Mouse (Mus musculus) hindbrain, embryonic 16.5 days (tissue): ENCODE measurements at regions not wholly inside any gene's neighbourhood (a gene's known extent, or its start where the extent isn't known, plus 50 kb on each side); places are given as distances from the start of the nearest gene placed in this dataset.

ENCODE experiments used
- ATAC-seq: fragments of 200-750 bp; cut with Nextera tagmentation; 2 replicates; pipeline ENCODE4 v1.8.0; 2017; ENCODE audit warnings: moderate TSS enrichment, moderate library complexity
- H3K27ac ChIP-seq: fragments of 300-500 bp; sonication (generic); 2 replicates; pipeline ENCODE4 v1.5.1; 2014; ENCODE audit warnings: low read depth, mild to moderate bottlenecking, control low read depth, low read length, moderate library complexity
- H3K27me3 ChIP-seq: fragments of 300-500 bp; sonication (generic); replicated peaks from 2 replicates; pipeline ENCODE4 v1.6.1; 2014; ENCODE audit warnings: low read length; ENCODE audit not compliant: control insufficient read depth, insufficient read depth
- H3K36me3 ChIP-seq: fragments of 300-500 bp; sonication (generic); 2 replicates; pipeline ENCODE4 v1.6.1; 2014; ENCODE audit warnings: mild to moderate bottlenecking, low read length, moderate library complexity, mixed read lengths; ENCODE audit not compliant: control insufficient read depth, insufficient read depth
- H3K4me1 ChIP-seq: fragments of 300-500 bp; sonication (generic); 2 replicates; pipeline ENCODE4 v1.6.1; 2014; ENCODE audit warnings: low read depth, low read length; ENCODE audit not compliant: control insufficient read depth, insufficient read depth
- H3K4me2 ChIP-seq: fragments of 300-500 bp; sonication (generic); 2 replicates; pipeline ENCODE4 v1.6.1; 2014; ENCODE audit warnings: mild to moderate bottlenecking, low read length, control low read depth, moderate library complexity
- H3K4me3 ChIP-seq: fragments of 300-500 bp; sonication (generic); 2 replicates; pipeline ENCODE4 v1.5.1; 2014; ENCODE audit warnings: mild to moderate bottlenecking, low read length, control low read depth, moderate library complexity
- H3K9ac ChIP-seq: fragments of 300-500 bp; sonication (generic); 2 replicates; pipeline ENCODE4 v1.6.1; 2014; ENCODE audit warnings: low read depth, mild to moderate bottlenecking, control low read depth, low read length, moderate library complexity
- H3K9me3 ChIP-seq: fragments of 300-500 bp; sonication (generic); 2 replicates; pipeline ENCODE4 v1.6.1; 2014; ENCODE audit warnings: mild to moderate bottlenecking, low read length, moderate library complexity; ENCODE audit not compliant: control insufficient read depth
- WGBS: fragments of 180-500 bp; shearing (Covaris S2); extraction: QIAGEN DNeasy Blood & Tissue Kit; methylation state at CpG from one replicate; pipeline ENCODE4 v1.1.7; 2014; 5-methylcytosine and 5-hydroxymethylcytosine counted together

DNA sequence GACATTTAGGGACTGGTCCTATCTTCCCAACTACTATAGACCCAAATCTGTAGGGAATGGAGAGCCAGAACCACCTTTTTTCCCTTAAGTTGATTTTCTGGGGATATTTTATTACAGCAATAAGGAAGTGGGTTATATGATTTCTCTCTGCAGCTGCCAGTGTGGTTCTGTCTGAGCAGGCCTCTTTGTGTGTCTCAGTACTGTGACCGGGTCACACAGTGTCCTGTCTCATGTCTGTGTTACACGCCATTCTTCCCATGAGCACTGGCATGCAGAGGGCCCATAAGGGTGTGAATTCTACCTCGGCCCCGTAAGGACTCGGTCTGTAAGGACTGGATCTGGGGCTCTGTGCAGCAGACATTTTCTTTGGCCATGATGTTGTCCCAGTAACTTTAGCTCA, 254.9 kb downstream of the Cdh26 start:
- H3K4me1 ChIP-seq, result peaks cover 11% of the 10 kb centered on the region
- H3K4me2 ChIP-seq, result no peak overlapping the region
- WGBS, result 87% methylated on average over 5 of the region's 5 CpGs
- H3K9me3 ChIP-seq, result no peaks in the 10 kb centered on the region
- H3K9ac ChIP-seq, result no peak overlapping the region
- H3K36me3 ChIP-seq, result no peaks in the 10 kb centered on the region
- no peak overlapping the region for H3K27ac ChIP-seq
- H3K27me3 ChIP-seq, result no peaks in the 10 kb centered on the region
- H3K4me3 ChIP-seq, result no peak overlapping the region
- ATAC-seq, result no peak

DNA sequence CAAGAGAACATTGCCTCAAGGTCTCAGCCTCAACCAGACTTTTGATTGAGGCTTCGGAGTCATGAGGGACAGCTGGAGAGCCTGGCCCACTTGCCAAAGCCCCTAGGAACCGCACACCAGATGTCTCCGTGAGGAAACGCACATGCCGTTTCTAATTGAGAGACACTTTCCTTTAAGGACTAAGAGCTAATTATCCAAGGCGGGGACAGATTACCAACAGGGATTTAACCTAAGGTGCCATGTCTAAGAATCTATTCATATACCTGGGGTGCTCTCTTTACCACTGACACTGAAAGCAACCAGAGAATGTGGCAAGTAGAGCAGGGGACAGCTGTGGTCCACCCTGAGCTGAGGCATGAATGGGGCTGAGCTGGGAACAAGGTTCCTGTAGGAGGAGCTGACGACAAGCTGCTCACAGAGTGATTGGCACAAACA, 255.9 kb downstream of the Cdh26 start:
- Histone ChIP-seq H3K9ac (no peak overlapping the region), H3K27me3 (no peaks in the 10 kb centered on the region), H3K4me3 (no peak overlapping the region), H3K36me3 (no peaks in the 10 kb centered on the region), H3K4me2 (no peak overlapping the region), H3K9me3 (no peaks in the 10 kb centered on the region), H3K27ac (no peak overlapping the region), H3K4me1 (peaks cover 11% of the 10 kb centered on the region)
- 39% methylated on average over 7 of the region's 7 CpGs for WGBS
- no peak for ATAC-seq

DNA sequence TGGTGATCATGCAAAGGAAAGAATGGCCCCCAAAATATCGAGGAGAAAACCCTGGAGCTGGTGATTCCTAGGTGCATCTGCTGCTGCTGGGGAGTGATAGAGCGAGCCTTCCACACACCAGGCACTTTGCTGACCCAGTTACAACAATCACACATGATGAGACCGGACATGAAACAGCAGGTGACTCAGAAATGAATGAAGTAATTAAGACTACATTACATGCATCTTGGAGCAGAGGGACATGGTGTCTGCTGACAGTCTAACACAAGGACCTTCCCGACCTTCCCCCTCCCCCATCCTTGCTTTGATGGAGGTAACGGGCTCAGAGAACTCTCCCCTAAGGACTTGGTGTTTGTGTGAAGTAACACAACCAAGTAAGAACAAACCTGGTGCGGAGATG, 258.3 kb downstream of the Cdh26 start:
- Histone ChIP-seq H3K4me2 (no peak overlapping the region), H3K27ac (no peak overlapping the region), H3K27me3 (no peaks in the 10 kb centered on the region), H3K4me3 (no peak overlapping the region), H3K9me3 (no peaks in the 10 kb centered on the region), H3K36me3 (no peaks in the 10 kb centered on the region), H3K4me1 (peaks cover 7% of the 10 kb centered on the region), H3K9ac (no peak overlapping the region)
- 65% methylated on average over 6 of the region's 6 CpGs for WGBS
- no peak for ATAC-seq

DNA sequence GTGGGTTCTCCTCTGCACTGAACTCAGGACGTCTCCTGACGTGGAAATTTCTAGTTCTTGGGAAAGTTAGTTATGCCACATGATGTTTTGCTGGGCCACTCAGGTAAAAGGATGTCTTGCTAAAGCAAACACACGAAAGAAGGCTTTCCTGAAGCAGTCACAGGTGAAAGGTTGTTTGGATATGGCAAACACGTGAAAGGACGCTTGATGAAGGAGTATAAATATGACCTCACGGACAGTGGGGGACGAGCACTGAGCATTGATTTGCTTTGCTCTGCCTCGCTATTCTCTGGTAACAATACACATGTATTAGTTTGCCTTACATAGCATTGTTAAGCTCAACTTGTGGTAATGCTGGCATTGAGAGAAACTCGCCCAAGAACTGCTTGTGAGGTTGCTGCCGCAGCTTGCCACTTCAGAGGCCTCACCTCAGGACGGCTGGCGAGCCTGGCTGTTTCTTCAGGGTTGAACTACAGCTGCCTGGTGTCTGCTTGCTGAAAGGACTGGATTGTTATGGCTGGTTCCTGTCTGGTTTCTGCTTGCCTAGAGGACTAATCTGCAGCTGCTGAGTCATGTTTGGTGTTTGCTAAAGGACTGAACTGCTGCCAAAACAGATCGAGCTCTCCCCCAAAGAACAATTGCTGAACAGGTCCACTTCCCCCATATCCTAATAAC, 261.0 kb downstream of the Cdh26 start:
- Histone ChIP-seq H3K9ac (no peak overlapping the region), H3K27ac (no peak overlapping the region), H3K27me3 (no peaks in the 10 kb centered on the region), H3K36me3 (no peaks in the 10 kb centered on the region), H3K4me2 (no peak overlapping the region), H3K4me1 (peaks cover 4% of the 10 kb centered on the region), H3K4me3 (no peak overlapping the region), H3K9me3 (no peaks in the 10 kb centered on the region)
- WGBS, result 68% methylated on average over 13 of the region's 13 CpGs
- ATAC-seq, result no peak

DNA sequence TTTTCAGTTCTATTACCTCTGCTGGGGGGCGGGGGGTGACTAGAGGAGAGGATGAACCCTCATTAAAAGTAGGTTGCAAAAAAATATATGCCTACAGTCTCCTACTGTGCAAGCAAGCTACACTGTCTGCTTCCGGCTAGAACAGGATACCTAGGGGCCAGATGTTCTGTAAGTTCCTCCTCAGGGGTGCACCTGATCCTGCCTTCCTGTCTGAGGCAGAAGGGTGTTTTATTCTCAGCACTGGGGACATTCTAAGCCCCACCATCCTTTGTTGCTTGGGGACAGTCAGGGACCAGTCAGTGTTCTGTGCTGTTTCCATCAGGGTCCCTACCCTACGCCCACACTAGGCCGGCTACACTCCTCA, 261.5 kb downstream of the Cdh26 start:
- Histone ChIP-seq H3K36me3 (no peaks in the 10 kb centered on the region), H3K4me3 (no peak overlapping the region), H3K4me1 (peaks cover under 1% of the 10 kb centered on the region; the same call in 1 of the 2 replicates), H3K9me3 (no peaks in the 10 kb centered on the region), H3K9ac (no peak overlapping the region), H3K4me2 (no peak overlapping the region), H3K27me3 (no peaks in the 10 kb centered on the region), H3K27ac (no peak overlapping the region)
- 82% methylated on average over 4 of the region's 4 CpGs for WGBS
- ATAC-seq, result no peak

DNA sequence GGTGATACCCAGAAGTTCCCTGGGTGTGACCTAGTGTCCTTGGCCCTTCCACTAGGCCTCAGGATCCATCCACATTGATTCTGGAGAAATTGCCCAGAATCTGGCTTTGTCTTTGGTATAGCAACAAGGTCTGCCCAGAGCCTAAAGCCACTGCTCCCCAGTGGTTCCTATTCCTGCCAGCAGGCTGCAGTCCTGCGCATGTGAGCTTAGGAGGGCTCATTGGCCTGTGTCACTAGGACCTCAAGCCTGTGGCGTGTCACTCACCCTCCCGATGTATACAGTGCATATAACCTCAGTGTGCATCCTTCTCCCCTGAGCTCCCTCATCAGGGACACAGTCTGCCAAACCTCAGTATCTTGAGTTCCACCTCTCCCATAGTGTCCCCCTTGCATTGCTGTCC, 261.9 kb downstream of the Cdh26 start:
- Histone ChIP-seq H3K36me3 (no peaks in the 10 kb centered on the region), H3K27me3 (no peaks in the 10 kb centered on the region), H3K9ac (no peak overlapping the region), H3K27ac (no peak overlapping the region), H3K4me1 (no peaks in the 10 kb centered on the region), H3K4me2 (no peak overlapping the region), H3K9me3 (no peaks in the 10 kb centered on the region), H3K4me3 (no peak overlapping the region)
- 79% methylated on average over 3 of the region's 3 CpGs for WGBS
- ATAC-seq, result no peak

DNA sequence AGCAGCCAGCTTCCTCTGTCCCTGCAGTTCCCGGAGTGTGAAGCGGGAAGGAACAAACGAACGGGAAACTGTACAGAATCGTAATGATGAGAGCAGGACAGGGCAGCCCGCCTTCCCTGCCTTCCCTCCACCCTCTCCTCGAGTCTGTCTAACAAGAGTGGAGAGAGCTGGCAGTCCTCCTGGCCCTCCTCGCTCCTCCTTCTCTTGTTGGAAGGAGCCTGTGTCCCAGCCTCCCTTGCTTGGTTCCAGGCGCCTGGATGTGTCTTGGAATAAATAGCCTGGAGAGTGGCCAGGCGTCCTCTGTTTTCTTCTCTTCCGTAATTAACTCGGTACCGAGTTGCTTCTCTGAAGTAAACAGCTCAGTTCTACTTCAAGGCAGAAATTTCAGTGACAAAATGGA, 268.3 kb downstream of the Cdh26 start:
- no peaks in the 10 kb centered on the region for H3K9me3 ChIP-seq
- no peaks in the 10 kb centered on the region for H3K36me3 ChIP-seq
- 0 out of 2 replicates have a peak, but pooled peaks cover 3% of the 10 kb centered on the region for H3K4me1 ChIP-seq
- no peak overlapping the region for H3K4me3 ChIP-seq
- H3K27ac ChIP-seq, result peak overlapping the region; percentile 51
- WGBS, result 54% methylated on average over 13 of the region's 13 CpGs
- no peak overlapping the region for H3K4me2 ChIP-seq
- H3K27me3 ChIP-seq, result no peaks in the 10 kb centered on the region
- H3K9ac ChIP-seq, result no peak overlapping the region
- peak; percentile 93 for ATAC-seq

DNA sequence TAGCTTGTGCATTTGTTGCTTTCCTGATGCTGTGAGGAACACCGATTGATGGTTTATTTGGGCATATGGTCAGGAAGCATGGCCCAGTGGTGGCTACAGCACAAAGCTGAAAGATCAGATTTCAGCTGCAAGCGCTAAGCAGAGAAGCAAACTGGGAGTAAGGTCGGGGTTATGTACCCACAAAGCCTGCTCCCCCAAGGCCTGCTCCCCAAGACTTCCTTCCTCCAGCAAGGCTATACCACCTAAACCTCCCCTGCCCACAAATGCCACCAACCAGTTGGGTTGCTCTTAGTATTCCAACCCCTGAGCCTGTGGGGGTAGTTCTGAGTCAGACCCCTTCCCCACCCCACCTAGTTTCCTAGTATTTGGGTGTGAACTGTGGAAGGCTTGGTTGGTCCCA, 270.5 kb downstream of the Cdh26 start:
- 0 out of 2 replicates have a peak, but pooled peaks cover 3% of the 10 kb centered on the region for H3K4me1 ChIP-seq
- no peaks in the 10 kb centered on the region for H3K36me3 ChIP-seq
- no peaks in the 10 kb centered on the region for H3K9me3 ChIP-seq
- no peak overlapping the region for H3K9ac ChIP-seq
- WGBS, result 87% methylated on average over 3 of the region's 3 CpGs
- no peak overlapping the region for H3K4me3 ChIP-seq
- H3K27me3 ChIP-seq, result no peaks in the 10 kb centered on the region
- no peak for ATAC-seq
- H3K27ac ChIP-seq, result no peak overlapping the region
- no peak overlapping the region for H3K4me2 ChIP-seq

DNA sequence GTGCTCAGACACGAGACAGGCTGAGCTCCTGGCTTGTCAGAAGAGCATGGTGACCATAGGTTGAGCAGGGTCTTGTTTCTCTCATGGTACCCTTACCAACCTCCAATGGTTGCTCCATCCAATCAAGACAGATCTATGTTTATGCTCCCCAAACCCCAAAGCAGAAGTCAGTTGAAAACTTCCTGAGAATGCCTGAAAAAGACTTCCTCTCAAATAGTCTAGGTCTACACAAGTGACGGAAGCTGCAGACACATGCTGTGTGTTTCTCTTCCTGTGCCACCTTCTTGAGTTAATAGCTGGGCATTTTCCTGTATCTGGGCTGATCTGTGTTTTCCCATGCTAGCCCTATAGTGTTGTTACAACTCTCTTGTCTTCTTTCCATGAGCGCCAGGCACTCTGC, 274.2 kb downstream of the Cdh26 start:
- H3K9ac ChIP-seq, result no peak overlapping the region
- no peak for ATAC-seq
- no peaks in the 10 kb centered on the region for H3K27me3 ChIP-seq
- no peaks in the 10 kb centered on the region for H3K9me3 ChIP-seq
- no peaks in the 10 kb centered on the region for H3K36me3 ChIP-seq
- H3K4me1 ChIP-seq, result no peaks in the 10 kb centered on the region
- 85% methylated on average over 3 of the region's 3 CpGs for whole genome bisulfite sequencing
- H3K4me2 ChIP-seq, result no peak overlapping the region
- no peak overlapping the region for H3K4me3 ChIP-seq
- no peak overlapping the region for H3K27ac ChIP-seq

DNA sequence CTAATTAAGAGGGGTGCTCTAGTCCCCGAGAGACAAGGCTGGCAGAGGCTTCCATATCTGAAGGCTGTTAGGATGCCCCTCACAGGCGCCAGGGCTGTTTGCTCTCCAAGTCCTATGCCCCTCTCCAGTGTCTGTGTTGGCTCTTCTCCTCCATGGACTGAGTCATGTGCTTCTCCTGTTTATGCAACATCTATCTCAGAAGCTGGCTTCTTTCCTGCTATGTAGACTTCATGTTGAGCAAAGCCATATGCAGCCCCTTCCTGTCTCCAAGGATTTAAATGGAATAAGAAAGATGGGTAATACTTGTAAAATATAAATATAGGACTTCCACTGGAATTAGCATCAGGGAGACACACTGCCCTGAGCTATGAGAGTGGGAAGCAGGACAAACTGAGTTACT, 278.3 kb downstream of the Cdh26 start:
- Histone ChIP-seq H3K4me1 (no peaks in the 10 kb centered on the region), H3K27ac (no peak overlapping the region), H3K9me3 (no peaks in the 10 kb centered on the region), H3K4me2 (no peak overlapping the region), H3K27me3 (no peaks in the 10 kb centered on the region), H3K36me3 (no peaks in the 10 kb centered on the region), H3K4me3 (no peak overlapping the region), H3K9ac (no peak overlapping the region)
- WGBS, result 69% methylated on average over 2 of the region's 2 CpGs
- ATAC-seq, result no peak
